Mouse (Mus musculus) MEL (cell line): Measurements from ENCODE around the gene Cdk17. TPM values are rescaled to one million over a fixed set of nuclear protein-coding genes. Genes with fewer than 3 reads are reported as not detected.

Experiments used
- DNase-seq: peaks from one replicate; pipeline ENCODE4 v3.0.0; 2011; ENCODE audit warnings: low read depth, low spot score
- H3K27ac ChIP-seq: 2 replicates; pipeline ENCODE4 v1.5.1; 2012; ENCODE audit warnings: low read depth, mild to moderate bottlenecking, control low read depth, low read length, moderate library complexity; ENCODE audit not compliant: control insufficient read depth
- H3K27me3 ChIP-seq, 2 experiments: fragments of 150-350 bp in 1 of 2; sonication (generic) in 1 of 2; 2 replicates each; pipeline ENCODE4 v1.6.1; 2012; ENCODE audit warnings: low read length in 2 of 2, mild to moderate bottlenecking in 2 of 2, improper control_type of control experiment in 1 of 2, moderate library complexity in 1 of 2; ENCODE audit not compliant: insufficient read depth in 2 of 2, control insufficient read depth in 1 of 2
- H3K36me3 ChIP-seq, 2 experiments: 2 replicates each; pipeline ENCODE4 v1.6.1; 2012 to 2014; ENCODE audit warnings: low read length in 2 of 2, improper control_type of control experiment in 1 of 2, inconsistent platforms in 1 of 2, mild to moderate bottlenecking in 1 of 2; ENCODE audit not compliant: insufficient read depth in 2 of 2, control insufficient read depth in 1 of 2
- H3K4me1 ChIP-seq, 2 experiments: fragments of 150-350 bp in 1 of 2; sonication (generic) in 1 of 2; 2 replicates each; pipeline ENCODE4 v1.6.1; 2012; ENCODE audit warnings: low read length in 2 of 2, improper control_type of control experiment in 1 of 2, mild to moderate bottlenecking in 1 of 2; ENCODE audit not compliant: insufficient read depth in 2 of 2, control insufficient read depth in 1 of 2
- H3K4me3 ChIP-seq, 2 experiments: fragments of 150-350 bp in 1 of 2; sonication (generic) in 1 of 2; 2 replicates each; pipeline ENCODE4 v1.5.1; 2012; ENCODE audit warnings: low read depth in 2 of 2, low read length in 2 of 2, mild to moderate bottlenecking in 2 of 2, moderate library complexity in 2 of 2, control low read depth in 1 of 2, improper control_type of control experiment in 1 of 2; ENCODE audit not compliant: control insufficient read depth in 1 of 2, insufficient read depth in 1 of 2
- H3K79me2 ChIP-seq: 2 replicates; pipeline ENCODE4 v1.6.1; 2012; ENCODE audit warnings: mild to moderate bottlenecking, low read length, moderate library complexity; ENCODE audit not compliant: control insufficient read depth, poor library complexity, insufficient read depth
- H3K9ac ChIP-seq: 2 replicates; pipeline ENCODE4 v1.6.1; 2012; ENCODE audit warnings: low read depth, mild to moderate bottlenecking, control low read depth, low read length, moderate library complexity; ENCODE audit not compliant: control insufficient read depth, poor library complexity, severe bottlenecking
- H3K9me3 ChIP-seq: fragments of 150-350 bp; sonication (generic); replicated peaks from 2 replicates; pipeline ENCODE4 v1.6.1; 2012; ENCODE audit warnings: mild to moderate bottlenecking, low read length, improper control_type of control experiment, moderate library complexity; ENCODE audit not compliant: insufficient read depth
- BHLHE40 ChIP-seq: IDR thresholded peaks from 2 replicates; pipeline ENCODE4 v1.6.1; 2012; ENCODE audit warnings: low read depth, mild to moderate bottlenecking, inconsistent platforms, low read length, improper control_type of control experiment, borderline replicate concordance
- CHD1 ChIP-seq: IDR thresholded peaks from 2 replicates; pipeline ENCODE4 v1.6.1; 2012; ENCODE audit warnings: low read depth, mild to moderate bottlenecking, inconsistent platforms, low read length, improper control_type of control experiment
- CTCF ChIP-seq, 3 experiments: IDR thresholded peaks in 2 of 3; conservative IDR thresholded peaks in 1 of 3; 2 replicates each; pipeline ENCODE4 v1.5.1; 2011 to 2012; ENCODE audit warnings: low read length in 3 of 3, low read depth in 2 of 3, mild to moderate bottlenecking in 2 of 3, improper control_type of control experiment in 1 of 3, inconsistent platforms in 1 of 3, mixed read lengths in 1 of 3, moderate library complexity in 1 of 3; ENCODE audit not compliant: control insufficient read depth in 1 of 3, insufficient read depth in 1 of 3, poor library complexity in 1 of 3, severe bottlenecking in 1 of 3
- ELF1 ChIP-seq: IDR thresholded peaks from 2 replicates; pipeline ENCODE4 v1.6.1; 2014; ENCODE audit warnings: low read depth, mild to moderate bottlenecking, inconsistent platforms, low read length, improper control_type of control experiment, moderate library complexity
- EP300 ChIP-seq, 2 experiments: IDR thresholded peaks; 2 replicates each; pipeline ENCODE4 v1.6.1; 2011; ENCODE audit warnings: improper control_type of control experiment in 2 of 2, low read length in 2 of 2, low read depth in 1 of 2, mild to moderate bottlenecking in 1 of 2
- ETS1 ChIP-seq: IDR thresholded peaks from 2 replicates; pipeline ENCODE4 v1.6.1; 2012; ENCODE audit warnings: low read depth, mild to moderate bottlenecking, inconsistent platforms, low read length, improper control_type of control experiment, moderate library complexity
- GABPA ChIP-seq: IDR thresholded peaks from 2 replicates; pipeline ENCODE4 v1.6.1; 2012; ENCODE audit warnings: low read depth, mild to moderate bottlenecking, inconsistent platforms, low read length, improper control_type of control experiment, moderate library complexity
- GATA1 ChIP-seq: IDR thresholded peaks from 2 replicates; pipeline ENCODE4 v1.6.1; 2011; ENCODE audit warnings: low read depth, low read length, improper control_type of control experiment
- HCFC1 ChIP-seq: IDR thresholded peaks from 2 replicates; pipeline ENCODE4 v1.6.1; 2012; ENCODE audit warnings: low read depth, mild to moderate bottlenecking, inconsistent platforms, low read length, improper control_type of control experiment, moderate library complexity
- KAT2A ChIP-seq: conservative IDR thresholded peaks from 2 replicates; pipeline ENCODE4 v1.6.1; 2012; ENCODE audit warnings: low read depth, low read length, improper control_type of control experiment, inconsistent platforms
- MXI1 ChIP-seq: IDR thresholded peaks from 2 replicates; pipeline ENCODE4 v1.6.1; 2011; ENCODE audit warnings: mild to moderate bottlenecking, low read depth, low read length, improper control_type of control experiment
- MYB ChIP-seq: IDR thresholded peaks from 2 replicates; pipeline ENCODE4 v1.6.1; 2011; ENCODE audit warnings: mild to moderate bottlenecking, low read depth, low read length, improper control_type of control experiment
- NELFE ChIP-seq: IDR thresholded peaks from 2 replicates; pipeline ENCODE4 v1.6.1; 2011; ENCODE audit warnings: low read depth, low read length, improper control_type of control experiment
- NRF1 ChIP-seq: IDR thresholded peaks from 2 replicates; pipeline ENCODE4 v1.6.1; 2014; ENCODE audit warnings: low read depth, mild to moderate bottlenecking, inconsistent platforms, low read length, improper control_type of control experiment, moderate library complexity; ENCODE audit not compliant: poor library complexity, insufficient read depth, severe bottlenecking
- POLR2A ChIP-seq, 2 experiments: IDR thresholded peaks; 2 replicates each; pipeline ENCODE4 v1.6.1; 2011 to 2012; ENCODE audit warnings: low read length in 2 of 2, mild to moderate bottlenecking in 2 of 2, control low read depth in 1 of 2, improper control_type of control experiment in 1 of 2, low read depth in 1 of 2, moderate library complexity in 1 of 2; ENCODE audit not compliant: control insufficient read depth in 1 of 2, insufficient read depth in 1 of 2, poor library complexity in 1 of 2
- POLR2AphosphoS2 ChIP-seq: IDR thresholded peaks from 2 replicates; pipeline ENCODE4 v1.6.1; 2011; ENCODE audit warnings: low read length, improper control_type of control experiment
- POLR2AphosphoS5 ChIP-seq: IDR thresholded peaks from 2 replicates; pipeline ENCODE4 v1.6.1; 2012; ENCODE audit warnings: low read depth, borderline replicate concordance, mild to moderate bottlenecking, inconsistent platforms, low read length, moderate library complexity, mixed read lengths
- RAD21 ChIP-seq: IDR thresholded peaks from 2 replicates; pipeline ENCODE4 v1.6.1; 2011; ENCODE audit warnings: mild to moderate bottlenecking, low read depth, low read length, improper control_type of control experiment
- RCOR1 ChIP-seq: IDR thresholded peaks from 2 replicates; pipeline ENCODE4 v1.6.1; 2012; ENCODE audit warnings: low read depth, mild to moderate bottlenecking, inconsistent platforms, low read length, improper control_type of control experiment
- SIN3A ChIP-seq: IDR thresholded peaks from 2 replicates; pipeline ENCODE4 v1.6.1; 2012; ENCODE audit warnings: low read length, improper control_type of control experiment, inconsistent platforms
- SMC3 ChIP-seq: IDR thresholded peaks from 2 replicates; pipeline ENCODE4 v1.6.1; 2011; ENCODE audit warnings: low read depth, low read length, improper control_type of control experiment
- TAL1 ChIP-seq: IDR thresholded peaks from 2 replicates; pipeline ENCODE4 v1.6.1; 2012; ENCODE audit warnings: mild to moderate bottlenecking, inconsistent platforms, low read length, moderate library complexity, mixed read lengths
- UBTF ChIP-seq: IDR thresholded peaks from 2 replicates; pipeline ENCODE4 v1.6.1; 2012; ENCODE audit warnings: low read depth, mild to moderate bottlenecking, inconsistent platforms, low read length, improper control_type of control experiment, moderate library complexity, borderline replicate concordance; ENCODE audit not compliant: insufficient read depth
- USF2 ChIP-seq, 2 experiments: IDR thresholded peaks; 2 replicates each; pipeline ENCODE4 v1.6.1; 2011 to 2012; ENCODE audit warnings: improper control_type of control experiment in 2 of 2, low read length in 2 of 2, borderline replicate concordance in 1 of 2, inconsistent platforms in 1 of 2, low read depth in 1 of 2, mild to moderate bottlenecking in 1 of 2; ENCODE audit not compliant: insufficient read depth in 1 of 2
- ZKSCAN1 ChIP-seq: IDR thresholded peaks from 2 replicates; pipeline ENCODE4 v1.6.1; 2012; ENCODE audit warnings: low read depth, mild to moderate bottlenecking, inconsistent platforms, low read length, improper control_type of control experiment, moderate library complexity
- ZMIZ1 ChIP-seq: IDR thresholded peaks from 2 replicates; pipeline ENCODE4 v1.6.1; 2012; ENCODE audit warnings: low read depth, mild to moderate bottlenecking, inconsistent platforms, low read length, improper control_type of control experiment, moderate library complexity
- ZNF384 ChIP-seq: IDR thresholded peaks from 2 replicates; pipeline ENCODE4 v1.6.1; 2012; ENCODE audit warnings: low read depth, mild to moderate bottlenecking, inconsistent platforms, low read length, improper control_type of control experiment
- polyA plus RNA-seq, 2 experiments: library from polyadenylated mRNA; stranded (reverse) in 1 of 2; unstranded in 1 of 2; fragments of >175 nt in 1 of 2; fragments of >200 nt in 1 of 2; gene quantifications; 2 replicates each; pipeline versions ENCODE4 v1.2.1 to v1.2.4; 2012; ENCODE audit warnings: low replicate concordance in 2 of 2, low read depth in 1 of 2; ENCODE audit not compliant: insufficient read length in 2 of 2, insufficient read depth in 1 of 2, missing spikeins in 1 of 2
- total RNA-seq: library from RNA; depleted of rRNA; stranded (reverse); fragments of 300-350 nt; gene quantifications from 2 replicates; pipeline ENCODE4 v1.2.3, GENCODE M21; 2012

Cdk17 gene
- total and polyA plus RNA-seq, 3 experiments: 25.6 to 155 (median 32.9) TPM

DNA sequence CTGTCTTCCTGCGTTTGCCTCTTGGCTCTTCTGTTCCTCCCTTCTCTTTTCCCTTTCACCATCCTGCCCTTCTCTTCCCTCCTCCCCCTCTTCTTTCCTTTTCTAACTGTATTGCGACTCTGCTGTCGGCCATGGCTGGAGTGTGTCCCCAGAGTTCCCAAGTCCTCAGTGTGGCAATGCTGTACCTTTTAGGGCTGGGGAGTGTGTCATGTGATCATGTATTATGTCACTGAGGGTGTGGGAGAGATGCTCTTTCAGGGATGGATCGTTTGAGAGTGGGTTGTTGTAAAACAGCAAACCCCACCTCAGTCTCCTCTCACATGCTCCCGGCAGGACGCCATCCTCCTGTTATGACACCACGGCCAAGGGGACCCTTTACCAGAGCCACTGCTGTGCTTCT, 120.4 kb downstream of the Cdk17 start:
- Histone ChIP-seq H3K9me3 (no peaks in the 10 kb centered on the region), H3K4me1 (no peaks in the 10 kb centered on the region; a peak in 1 of 4 replicates), H3K27ac (no peak overlapping the region), H3K27me3 (no peaks in the 10 kb centered on the region), H3K4me3 (no peak overlapping the region), H3K36me3 (no peaks in the 10 kb centered on the region), H3K79me2 (no peaks in the 10 kb centered on the region), H3K9ac (no peak overlapping the region)
- no peak for DNase-seq
- TF ChIP-seq SIN3A (no peak), NRF1 (no peak), CTCF (IDR thresholded peaks at IDR 0.05 in 2 of 3, conservative IDR thresholded peaks at IDR 0.05 in 1 of 3; ENCODE audit: control insufficient read depth in 1 of 3, insufficient read depth in 1 of 3, low read depth in 2 of 3, low read length in 3 of 3, poor library complexity in 1 of 3, severe bottlenecking in 1 of 3) (no peak)

DNA sequence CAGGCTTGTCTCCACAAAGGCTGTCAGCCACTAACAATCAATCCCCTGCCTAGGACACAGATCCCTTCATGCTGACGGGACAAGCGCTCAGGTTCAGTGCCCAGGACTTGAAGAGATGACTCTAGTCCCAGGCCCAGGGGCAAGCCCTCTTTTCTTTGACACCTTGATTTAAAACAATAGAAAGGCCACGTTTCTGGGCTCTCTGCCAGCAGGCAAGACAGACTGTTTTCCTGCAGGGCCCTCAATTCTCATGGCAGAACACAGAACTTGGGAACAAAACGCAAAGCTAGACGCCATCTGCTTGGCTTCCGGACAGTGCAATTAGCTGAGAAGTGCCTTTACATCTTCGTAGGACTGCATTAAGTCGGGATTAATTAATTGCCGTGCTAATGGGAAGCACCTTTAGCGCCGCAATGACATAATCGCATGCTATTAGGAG, 121.9 kb downstream of the Cdk17 start:
- Histone ChIP-seq H3K9ac (no peak overlapping the region), H3K27ac (no peak overlapping the region), H3K9me3 (no peaks in the 10 kb centered on the region), H3K36me3 (no peaks in the 10 kb centered on the region), H3K27me3 (no peaks in the 10 kb centered on the region), H3K4me3 (no peak overlapping the region), H3K4me1 (peaks cover under 1 to 3% of the 10 kb centered on the region in 2 experiments; a peak in 2 of 4 replicates), H3K79me2 (no peaks in the 10 kb centered on the region)
- no peak for DNase-seq
- TF ChIP-seq TAL1: no peak

DNA sequence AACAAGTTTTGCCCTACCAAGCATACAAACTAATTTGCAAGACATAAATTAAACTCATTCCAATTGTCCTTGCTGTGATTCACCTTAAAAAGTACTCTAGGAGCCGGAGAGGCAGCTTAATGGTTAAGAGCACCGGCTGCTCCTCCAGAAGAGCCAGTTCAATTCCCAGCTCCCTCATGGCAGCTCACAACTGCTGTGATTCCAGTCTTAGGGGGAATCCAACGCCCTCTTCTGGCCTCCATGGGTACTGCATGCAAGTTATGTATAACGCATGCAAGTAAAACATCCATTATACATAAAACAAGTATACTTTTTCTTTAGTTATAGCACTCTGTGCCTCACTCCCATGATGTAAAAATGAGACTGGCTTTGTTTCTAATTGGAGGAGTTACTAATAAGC, 122.6 kb downstream of the Cdk17 start:
- peak; percentile 66 for DNase-seq
- Histone ChIP-seq H3K36me3 (peaks cover 0 to 5% of the 10 kb centered on the region in 2 experiments; a peak in 2 of 4 replicates), H3K9ac (no peak overlapping the region), H3K27me3 (no peaks in the 10 kb centered on the region), H3K27ac (no peak overlapping the region), H3K79me2 (no peaks in the 10 kb centered on the region), H3K9me3 (no peaks in the 10 kb centered on the region), H3K4me1 (peaks cover 6 to 10% of the 10 kb centered on the region in 2 experiments), H3K4me3 (no peak overlapping the region)
- TF ChIP-seq BHLHE40: no peak
- no peak for TF ChIP-seq MXI1
- no peak for TF ChIP-seq POLR2A (IDR thresholded peaks at IDR 0.05; ENCODE audit: control insufficient read depth in 1 of 2, insufficient read depth in 1 of 2, low read depth in 1 of 2, low read length in 2 of 2, poor library complexity in 1 of 2)
- TF ChIP-seq UBTF: no peak
- peak; percentile 41 for TF ChIP-seq RAD21
- no peak for TF ChIP-seq GATA1
- no peak for TF ChIP-seq ETS1
- TF ChIP-seq KAT2A: no peak
- peak; percentile 66 for TF ChIP-seq SMC3
- no peak for TF ChIP-seq HCFC1
- no peak for TF ChIP-seq ELF1
- TF ChIP-seq RCOR1: no peak
- TF ChIP-seq POLR2AphosphoS2: no peak
- TF ChIP-seq POLR2AphosphoS5: no peak
- no peak for TF ChIP-seq MYB
- no peak for TF ChIP-seq EP300 (IDR thresholded peaks at IDR 0.05; ENCODE audit: low read depth in 1 of 2, low read length in 2 of 2)
- TF ChIP-seq USF2 (IDR thresholded peaks at IDR 0.05; ENCODE audit: borderline replicate concordance in 1 of 2, insufficient read depth in 1 of 2, low read depth in 1 of 2, low read length in 2 of 2): no peak
- TF ChIP-seq ZKSCAN1: no peak
- no peak for TF ChIP-seq GABPA
- TF ChIP-seq ZMIZ1: no peak
- TF ChIP-seq CHD1: no peak
- TF ChIP-seq ZNF384: no peak
- TF ChIP-seq NRF1: no peak
- TF ChIP-seq NELFE: no peak
